Mouse (Mus musculus) testis, adult 2 months (tissue): ENCODE data around the gene Sash1.

Source experiments
- CTCF ChIP-seq: fragments of 200-500 bp; IDR thresholded peaks from 2 replicates; pipeline ENCODE4 v1.5.1; 2012; ENCODE audit warnings: low read depth, mild to moderate bottlenecking, inconsistent platforms, low read length, moderate library complexity; ENCODE audit not compliant: control insufficient read depth, insufficient read depth, insufficient replicate concordance
- POLR2A ChIP-seq: fragments of 200-500 bp; IDR thresholded peaks from 2 replicates; pipeline ENCODE4 v1.6.1; 2012; ENCODE audit warnings: low read depth, mild to moderate bottlenecking, inconsistent platforms, low read length, moderate library complexity; ENCODE audit not compliant: control insufficient read depth

DNA sequence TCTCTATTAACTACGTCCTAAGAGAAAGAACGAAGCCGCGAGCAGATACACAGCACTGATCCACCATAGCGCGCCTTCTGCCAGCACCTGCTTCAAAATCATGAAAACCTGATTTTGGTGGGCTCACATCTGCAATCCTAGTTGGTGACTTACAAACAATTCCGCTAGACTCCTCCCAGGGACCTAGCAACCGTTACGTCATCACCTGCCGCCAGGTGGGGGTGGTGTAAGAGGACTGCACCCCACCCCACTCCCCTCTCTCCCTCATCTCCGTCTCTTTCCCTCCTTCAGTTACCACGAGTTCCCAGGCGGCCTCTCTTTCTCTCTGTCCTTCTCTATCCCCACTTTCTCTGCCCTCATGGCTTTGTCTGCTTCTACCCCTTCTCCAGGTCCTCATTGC, 7.5 kb downstream of the Sash1 start:
- no peak for TF ChIP-seq CTCF
- no peak for TF ChIP-seq POLR2A
